Mouse (Mus musculus): Measurements from ENCODE around the gene Sbno1.

DNA sequence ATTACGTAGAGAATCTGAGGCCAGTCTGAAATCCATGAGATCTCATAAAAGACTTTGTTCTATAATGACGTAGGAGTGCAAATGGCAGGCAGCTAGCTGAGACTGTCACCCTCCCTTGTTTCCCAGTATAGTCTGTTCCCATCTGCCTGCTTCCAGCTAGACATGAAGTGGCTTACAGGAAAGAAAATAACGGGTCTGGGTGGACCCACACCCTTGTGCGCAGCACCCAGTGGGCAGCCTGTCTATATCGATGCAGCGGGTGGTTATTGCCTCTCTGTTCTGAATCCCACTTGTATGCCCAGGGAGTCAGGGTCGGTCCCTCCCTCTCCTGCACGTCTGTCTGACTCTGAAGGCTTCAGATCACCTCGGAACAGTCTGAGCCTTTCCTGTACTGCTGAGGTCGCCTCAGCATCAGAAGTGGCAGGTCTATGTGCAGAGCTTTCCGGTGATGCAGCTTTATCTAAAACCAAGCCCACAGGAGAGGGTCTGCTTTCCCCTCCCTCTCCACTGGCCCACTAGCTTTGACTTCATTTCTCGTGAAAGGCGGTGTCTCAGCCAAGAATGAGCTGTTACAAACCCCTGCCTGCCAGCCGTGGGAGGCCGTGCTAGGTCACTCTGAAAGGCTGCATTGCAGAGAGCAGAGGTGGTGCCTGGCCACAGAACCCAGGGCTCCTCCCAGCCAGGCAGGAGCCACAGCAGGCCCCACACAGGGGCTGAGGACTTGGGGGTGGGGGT, 26.9 kb upstream of the Sbno1 start:
- TF ChIP-seq CTCF (IDR thresholded peaks at IDR 0.05; ENCODE audit: borderline replicate concordance, insufficient read depth, low read depth, low read length) (no peak), POLR2A (IDR thresholded peaks at IDR 0.05; ENCODE audit: borderline replicate concordance, insufficient read depth, low read length) (no peak)

All from cerebellum, adult 2 months (tissue).